Mouse (Mus musculus) CH12.LX (cell line): Measurements from ENCODE around the gene Mnd1. TPM values are rescaled to one million over a fixed set of nuclear protein-coding genes. Genes with fewer than 3 reads are reported as not detected.

Experiments used
- DNase-seq: peaks from one replicate; pipeline ENCODE4 v3.0.0-alpha.2; 2013; ENCODE audit errors: extremely low read depth
- H3K27ac ChIP-seq: 2 replicates; pipeline ENCODE4 v1.5.1; 2012; ENCODE audit warnings: low read depth, mild to moderate bottlenecking, control low read depth, moderate library complexity; ENCODE audit not compliant: insufficient read depth
- H3K27me3 ChIP-seq: replicated peaks from 2 replicates; pipeline ENCODE3; 2012; ENCODE audit warnings: inconsistent platforms
- H3K36me3 ChIP-seq, 2 experiments: replicated peaks in 1 of 2; 2 replicates each; pipeline versions ENCODE3 to v1.6.1; 2012; ENCODE audit warnings: inconsistent platforms in 1 of 2, low read length in 1 of 2, mild to moderate bottlenecking in 1 of 2, mixed read lengths in 1 of 2, moderate library complexity in 1 of 2; ENCODE audit not compliant: control insufficient read depth in 1 of 2, insufficient read depth in 1 of 2
- H3K4me1 ChIP-seq, 2 experiments: 2 replicates each; pipeline ENCODE4 v1.6.1; 2012; ENCODE audit warnings: inconsistent platforms in 1 of 2, moderate library complexity in 1 of 2; ENCODE audit not compliant: insufficient read depth in 2 of 2, control insufficient read depth in 1 of 2
- H3K4me2 ChIP-seq: 2 replicates; pipeline ENCODE4 v1.6.1; 2012; ENCODE audit warnings: low read depth, mild to moderate bottlenecking, control low read depth; ENCODE audit not compliant: poor library complexity, insufficient read depth, severe bottlenecking
- H3K4me3 ChIP-seq, 3 experiments: fragments of 150-350 bp in 1 of 3; sonication (generic) in 1 of 3; replicated peaks in 1 of 3; 2 replicates each; pipeline versions ENCODE3 to v1.5.1; 2011 to 2012; ENCODE audit warnings: low read depth in 2 of 3, low read length in 2 of 3, mild to moderate bottlenecking in 2 of 3, moderate library complexity in 2 of 3, control low read depth in 1 of 3, improper control_type of control experiment in 1 of 3, inconsistent platforms in 1 of 3, mixed read lengths in 1 of 3; ENCODE audit not compliant: poor library complexity in 1 of 3
- H3K79me2 ChIP-seq: replicated peaks from 2 replicates; pipeline ENCODE4 v1.6.1; 2012; ENCODE audit warnings: mild to moderate bottlenecking, moderate library complexity; ENCODE audit not compliant: control insufficient read depth, poor library complexity, insufficient read depth, severe bottlenecking; ENCODE audit errors: extremely low read depth
- H3K9ac ChIP-seq: 2 replicates; pipeline ENCODE4 v1.6.1; 2012; ENCODE audit warnings: low read depth, mild to moderate bottlenecking, control low read depth, moderate library complexity; ENCODE audit not compliant: insufficient read depth
- H3K9me3 ChIP-seq: replicated peaks from 2 replicates; pipeline ENCODE3; 2012; ENCODE audit warnings: low read length, inconsistent platforms, mixed read lengths
- CHD1 ChIP-seq: IDR thresholded peaks from 2 replicates; pipeline ENCODE4 v1.6.1; 2012; ENCODE audit warnings: low read depth, low read length, improper control_type of control experiment, inconsistent platforms
- CTCF ChIP-seq, 2 experiments: IDR thresholded peaks in 1 of 2; conservative IDR thresholded peaks in 1 of 2; 2 replicates each; pipeline ENCODE4 v1.5.1; 2011 to 2012; ENCODE audit warnings: low read depth in 2 of 2, low read length in 2 of 2, improper control_type of control experiment in 1 of 2, inconsistent platforms in 1 of 2, mild to moderate bottlenecking in 1 of 2, moderate library complexity in 1 of 2
- ETS1 ChIP-seq: conservative IDR thresholded peaks from 2 replicates; pipeline ENCODE4 v1.6.1; 2012; ENCODE audit warnings: low read depth, mild to moderate bottlenecking, inconsistent platforms, low read length, improper control_type of control experiment, moderate library complexity
- HCFC1 ChIP-seq: IDR thresholded peaks from 2 replicates; pipeline ENCODE4 v1.6.1; 2012; ENCODE audit warnings: low read depth, mild to moderate bottlenecking, inconsistent platforms, low read length, improper control_type of control experiment
- IRF4 ChIP-seq: IDR thresholded peaks from 2 replicates; pipeline ENCODE4 v1.6.1; 2014; ENCODE audit warnings: low read depth, mild to moderate bottlenecking, inconsistent platforms, low read length, improper control_type of control experiment
- JUN ChIP-seq: IDR thresholded peaks from 2 replicates; pipeline ENCODE4 v1.6.1; 2011; ENCODE audit warnings: low read depth, mild to moderate bottlenecking, low read length, improper control_type of control experiment, moderate library complexity; ENCODE audit not compliant: insufficient read depth
- JUND ChIP-seq: conservative IDR thresholded peaks from 2 replicates; pipeline ENCODE4 v1.6.1; 2011; ENCODE audit warnings: low read depth, low read length, improper control_type of control experiment
- MAFK ChIP-seq: IDR thresholded peaks from 2 replicates; pipeline ENCODE4 v1.6.1; 2011; ENCODE audit warnings: low read length, improper control_type of control experiment; ENCODE audit not compliant: insufficient replicate concordance
- MXI1 ChIP-seq: IDR thresholded peaks from 2 replicates; pipeline ENCODE4 v1.6.1; 2011; ENCODE audit warnings: mild to moderate bottlenecking, low read depth, low read length, improper control_type of control experiment
- MYC ChIP-seq: IDR thresholded peaks from 2 replicates; pipeline ENCODE4 v1.6.1; 2011; ENCODE audit warnings: low read depth, mild to moderate bottlenecking, improper control_type of control experiment, low read length
- NELFE ChIP-seq: IDR thresholded peaks from 2 replicates; pipeline ENCODE4 v1.6.1; 2011; ENCODE audit warnings: low read depth, low read length, improper control_type of control experiment
- RAD21 ChIP-seq: IDR thresholded peaks from 2 replicates; pipeline ENCODE4 v1.6.1; 2011; ENCODE audit warnings: low read depth, mild to moderate bottlenecking, low read length, improper control_type of control experiment, moderate library complexity
- SIN3A ChIP-seq: IDR thresholded peaks from 2 replicates; pipeline ENCODE4 v1.6.1; 2012; ENCODE audit warnings: low read length, improper control_type of control experiment, inconsistent platforms
- SMC3 ChIP-seq: IDR thresholded peaks from 2 replicates; pipeline ENCODE4 v1.6.1; 2011; ENCODE audit warnings: low read depth, low read length, improper control_type of control experiment
- UBTF ChIP-seq: IDR thresholded peaks from 2 replicates; pipeline ENCODE4 v1.6.1; 2012; ENCODE audit warnings: low read depth, mild to moderate bottlenecking, inconsistent platforms, low read length, improper control_type of control experiment, moderate library complexity
- ZC3H11A ChIP-seq: IDR thresholded peaks from 2 replicates; pipeline ENCODE4 v1.6.1; 2012; ENCODE audit warnings: low read depth, mild to moderate bottlenecking, inconsistent platforms, low read length, improper control_type of control experiment
- ZNF384 ChIP-seq: IDR thresholded peaks from 2 replicates; pipeline ENCODE4 v1.6.1; 2012; ENCODE audit warnings: low read depth, low read length, improper control_type of control experiment, inconsistent platforms
- dilution Hi-C: fragments of 300-500 bp; cut with MboI; formaldehyde crosslinking; loops from 2 replicates; pipeline ENCODE4 v1.14.3; 2020; ENCODE audit warnings: low sequenced_read_pairs; ENCODE audit not compliant: extremely low pct_unique_long_range_greater_than_20kb, extremely low pct_ligation_motif_present
- in situ Hi-C: fragments of 300-500 bp; cut with MboI; formaldehyde crosslinking; loops from 3 replicates; pipeline ENCODE4 v1.14.3; 2019; ENCODE audit warnings: low sequenced_read_pairs, low pct_ligation_motif_present, low pct_unique_long_range_greater_than_20kb, mixed read lengths
- polyA plus RNA-seq: library from polyadenylated mRNA; unstranded; fragments of >175 nt; gene quantifications from 2 replicates; pipeline ENCODE4 v1.2.1, GENCODE M21; 2012; ENCODE audit warnings: low read depth; ENCODE audit not compliant: insufficient read length
- total RNA-seq, 2 experiments: library from RNA; depleted of rRNA; stranded (reverse); fragments of 300-350 nt in 1 of 2; fragments of >200 nt in 1 of 2; gene quantifications; 2 replicates each; pipeline ENCODE4 v1.2.3; 2012 to 2014

The Mnd1 gene
- total and polyA plus RNA-seq, 3 experiments = 14.2 to 23.1 (median 19.0) TPM

DNA sequence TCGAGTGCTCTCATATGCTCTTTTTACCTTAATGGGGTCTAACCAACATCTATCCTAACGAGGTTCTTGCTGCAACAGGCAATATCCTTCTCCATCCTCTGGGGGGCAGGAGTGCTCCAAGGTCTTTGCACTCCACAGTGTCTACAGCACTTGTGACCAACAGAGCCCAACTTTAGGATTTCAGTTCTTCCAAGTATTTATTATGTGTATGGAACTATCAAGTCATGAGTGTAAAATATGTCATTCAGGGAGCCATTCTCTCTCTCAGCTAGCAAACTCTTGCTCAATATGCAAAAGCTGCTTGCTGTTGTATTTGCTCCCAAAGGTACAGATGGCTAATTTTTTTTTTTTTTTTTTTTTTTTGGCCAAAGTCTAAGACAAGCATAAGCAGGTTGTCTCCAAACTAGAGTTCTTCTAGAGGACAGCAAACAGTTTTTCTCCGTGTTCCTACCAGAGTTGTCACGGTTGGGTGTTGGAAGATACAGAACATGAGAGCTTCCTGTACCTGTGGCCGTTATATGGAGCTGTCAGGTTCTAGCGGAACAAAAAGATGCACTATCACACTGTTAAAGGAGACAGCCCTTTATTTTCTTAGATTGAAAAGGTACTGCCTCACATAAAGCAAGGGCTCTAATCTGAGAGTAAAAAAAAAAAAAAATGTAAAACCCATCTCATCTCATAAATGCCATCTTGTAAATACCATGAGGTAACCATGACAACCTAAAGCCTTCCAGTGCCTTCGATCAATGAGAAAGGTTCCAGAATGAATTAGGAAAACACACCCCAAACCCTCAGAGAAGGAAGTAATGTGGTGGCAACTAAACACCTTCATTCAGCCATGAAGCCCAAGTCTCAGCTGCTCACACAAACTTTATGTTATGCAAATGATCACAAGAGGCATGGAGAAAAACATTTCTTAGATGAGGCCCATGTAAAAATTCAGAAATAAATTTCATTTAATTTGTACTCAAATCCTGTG lies 20.0 kb upstream of the Mnd1 start:
- TF ChIP-seq JUN (no peak), MAFK (no peak), CHD1 (peak; percentile 70; the same call in 1 of the 2 replicates), CTCF (conservative IDR thresholded peaks at IDR 0.05 in 1 of 2, IDR thresholded peaks at IDR 0.05 in 1 of 2; ENCODE audit: low read depth in 2 of 2, low read length in 2 of 2) (peak; percentile 72 to 97), SIN3A (0 out of 2 replicates have a peak, but pooled peaks have one; percentile 34), ETS1 (peak; percentile 15; the same call in 1 of the 2 replicates), MXI1 (peak; percentile 42; the same call in 1 of the 2 replicates), IRF4 (0 out of 2 replicates have a peak, but pooled peaks have one; percentile 13), ZC3H11A (peak; percentile 87), SMC3 (peak; percentile 98), ZNF384 (peak; percentile 84), RAD21 (no peak; the same call in none of the 2 replicates)
- Histone ChIP-seq H3K9me3 (no peaks in the 10 kb centered on the region), H3K4me2 (no peak overlapping the region), H3K4me1 (peaks cover 2 to 15% of the 10 kb centered on the region in 2 experiments), H3K4me3 (no peak overlapping the region), H3K27ac (no peak overlapping the region), H3K36me3 (peaks cover 0 to 9% of the 10 kb centered on the region in 2 experiments), H3K27me3 (no peaks in the 10 kb centered on the region), H3K79me2 (no peaks in the 10 kb centered on the region), H3K9ac (no peak overlapping the region)
- dilution Hi-C loops = no loop called here
- peak; percentile 84 for DNase-seq
- in situ Hi-C loops = no loop called here

DNA sequence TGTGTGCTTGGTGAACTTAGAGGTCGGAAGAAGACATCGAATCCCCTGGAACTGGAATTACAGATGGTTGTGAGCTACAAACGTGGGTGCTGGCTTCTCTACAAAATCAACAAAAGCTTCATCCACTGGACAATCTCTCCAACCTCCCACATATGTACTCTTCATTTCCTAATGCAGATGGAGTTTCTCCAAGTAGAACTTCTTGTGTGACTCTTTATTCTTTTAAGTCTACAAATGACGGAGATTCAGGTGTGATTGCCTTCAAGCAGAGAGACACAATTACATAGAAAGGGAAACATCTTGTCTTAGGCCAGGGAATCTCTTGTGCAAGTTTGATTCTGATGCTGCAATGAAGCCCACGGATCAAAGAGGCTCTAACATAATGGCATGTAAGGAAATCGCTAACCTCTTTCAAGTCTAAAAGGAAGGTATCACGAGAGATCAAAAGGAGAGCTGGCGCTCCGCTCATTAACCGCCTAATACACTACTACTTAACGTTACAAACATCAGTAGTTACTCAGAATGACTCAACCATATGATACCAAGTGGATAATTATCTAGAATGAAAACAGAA lies 18.1 kb upstream of the Mnd1 start, which contains the start of gene Gm6525:
Gene Gm6525, plus strand, starts transcription at position 524 of the 574 bp plus-strand sequence.
- Histone ChIP-seq H3K9me3 (no peaks in the 10 kb centered on the region), H3K4me2 (no peak within 1 kb of the TSS), H3K36me3 (peaks cover 0 to 12% of the 10 kb centered on the region in 2 experiments), H3K79me2 (no peaks in the 10 kb centered on the region), H3K27me3 (no peaks in the 10 kb centered on the region), H3K9ac (no peak within 1 kb of the TSS), H3K4me3 (no peak within 1 kb of the TSS), H3K27ac (no peak within 1 kb of the TSS), H3K4me1 (peaks cover 5 to 32% of the 10 kb centered on the region in 2 experiments)
- no peak for TF ChIP-seq JUN
- no peak for TF ChIP-seq UBTF
- no peak for TF ChIP-seq MYC
- no peak for TF ChIP-seq JUND
- no peak for TF ChIP-seq HCFC1
- no peak for TF ChIP-seq ETS1
- no peak for TF ChIP-seq MAFK
- TF ChIP-seq NELFE = no peak
- DNase-seq = no peak
- dilution Hi-C loops = no loop called here
- in situ Hi-C loops = loop anchor here (5.0 to 25.0 kb wide), 2 partner anchors 139 to 364 kb away; no protein-coding TSS in a partner anchor
